Mouse (Mus musculus): Measurements from ENCODE around the gene Golga4.

The Golga4 gene

GRCm38 (mm10) chr9:118527056-118527455 lies 21.0 kb downstream of the Golga4 start:
- DNase-seq (ENCODE audit: low spot score in 2 of 2) = no peak

GRCm38 (mm10) chr9:118529783-118530182 lies 23.7 kb downstream of the Golga4 start:
- no peak for DNase-seq (ENCODE audit: low spot score in 2 of 2)

- DNase-seq (ENCODE audit: low spot score in 2 of 2) = no peak
Observed at GRCm38 (mm10) chr9:118530679-118531078, 24.6 kb downstream of the Golga4 start.

- no peak for DNase-seq (ENCODE audit: low spot score in 2 of 2)
Observed at GRCm38 (mm10) chr9:118532516-118533205, 26.6 kb downstream of the Golga4 start.

GRCm38 (mm10) chr9:118536946-118537345 lies 30.9 kb downstream of the Golga4 start:
- DNase-seq (ENCODE audit: low spot score in 2 of 2) = no peak

- DNase-seq (ENCODE audit: low spot score in 2 of 2) = no peak
Observed at GRCm38 (mm10) chr9:118537463-118538339, 31.6 kb downstream of the Golga4 start.

- no peak for DNase-seq (ENCODE audit: low spot score in 2 of 2)
Observed at GRCm38 (mm10) chr9:118541851-118542250, 35.8 kb downstream of the Golga4 start.

GRCm38 (mm10) chr9:118545146-118545545 lies 39.1 kb downstream of the Golga4 start:
- no peak for DNase-seq (ENCODE audit: low spot score in 2 of 2)

- no peak for DNase-seq (ENCODE audit: low spot score in 2 of 2)
Observed at GRCm38 (mm10) chr9:118548651-118549050, 42.6 kb downstream of the Golga4 start.

- no peak for DNase-seq (ENCODE audit: low spot score in 2 of 2)
Observed at GRCm38 (mm10) chr9:118556951-118557780, 51.1 kb downstream of the Golga4 start.

GRCm38 (mm10) chr9:118563356-118563755 lies 57.3 kb downstream of the Golga4 start:
- no peak for DNase-seq (ENCODE audit: low spot score in 2 of 2)

- DNase-seq (ENCODE audit: low spot score in 2 of 2) = no peak
Observed at GRCm38 (mm10) chr9:118563866-118564265, 57.8 kb downstream of the Golga4 start.

GRCm38 (mm10) chr9:118564696-118565095 lies 58.6 kb downstream of the Golga4 start:
- no peak for DNase-seq (ENCODE audit: low spot score in 2 of 2)

- DNase-seq (ENCODE audit: low spot score in 2 of 2) = no peak
Observed at GRCm38 (mm10) chr9:118569328-118569727, 63.3 kb downstream of the Golga4 start.

GRCm38 (mm10) chr9:118570865-118571264 lies 64.8 kb downstream of the Golga4 start:
- no peak for DNase-seq (ENCODE audit: low spot score in 2 of 2)

- DNase-seq (ENCODE audit: low spot score in 2 of 2) = no peak
Observed at GRCm38 (mm10) chr9:118571701-118572100, 65.6 kb downstream of the Golga4 start.

GRCm38 (mm10) chr9:118574911-118575310 lies 68.8 kb downstream of the Golga4 start:
- no peak for DNase-seq (ENCODE audit: low spot score in 2 of 2)

GRCm38 (mm10) chr9:118580371-118580770 lies 74.3 kb downstream of the Golga4 start:
- DNase-seq (ENCODE audit: low spot score in 2 of 2) = no peak

GRCm38 (mm10) chr9:118582757-118583156 lies 76.7 kb downstream of the Golga4 start:
- no peak for DNase-seq (ENCODE audit: low spot score in 2 of 2)

GRCm38 (mm10) chr9:118584838-118585237 lies 78.8 kb downstream of the Golga4 start:
- DNase-seq (ENCODE audit: low spot score in 2 of 2) = no peak

GRCm38 (mm10) chr9:118585998-118586397 lies 79.9 kb downstream of the Golga4 start:
- DNase-seq (ENCODE audit: low spot score in 2 of 2) = no peak

- DNase-seq (ENCODE audit: low spot score in 2 of 2) = no peak
Observed at GRCm38 (mm10) chr9:118587115-118587514, 81.0 kb downstream of the Golga4 start.
